Mouse (Mus musculus): ENCODE measurements around the gene Usp40. TPM values are rescaled to one million over a fixed set of nuclear protein-coding genes. Genes with fewer than 3 reads are reported as not detected.

Gene Usp40
- polyA plus RNA-seq, 1 experiment from 2014 or later, result 31.4 TPM

- 90% methylated on average over 4 of the region's 4 CpGs for WGBS
- Histone ChIP-seq H3K27ac (ENCODE audit: low read length) (no peak overlapping the region), H3K9me3 (ENCODE audit: control insufficient read depth, low read length) (no peaks in the 10 kb centered on the region), H3K9ac (replicated peaks; ENCODE audit: low read depth, low read length) (no peak overlapping the region), H3K27me3 (replicated peaks; ENCODE audit: control insufficient read depth, insufficient read depth, low read length) (no peaks in the 10 kb centered on the region), H3K36me3 (ENCODE audit: control insufficient read depth, insufficient read depth) (peaks cover 34% of the 10 kb centered on the region), H3K4me3 (replicated peaks; ENCODE audit: low read length) (no peak overlapping the region), H3K4me2 (ENCODE audit: low read length) (no peak overlapping the region), H3K4me1 (replicated peaks; ENCODE audit: control insufficient read depth, insufficient read depth, low read length) (no peaks in the 10 kb centered on the region)
- ATAC-seq, result no peak
These were observed 48.8 kb downstream of the Usp40 start for GRCm38 (mm10) chr1:87959532-87959931.

GRCm38 (mm10) chr1:87958931-87959330 lies 49.4 kb downstream of the Usp40 start:
- no peaks in the 10 kb centered on the region for H3K27me3 ChIP-seq (replicated peaks; ENCODE audit: control insufficient read depth, insufficient read depth, low read length)
- H3K36me3 ChIP-seq (ENCODE audit: control insufficient read depth, insufficient read depth), result peaks cover 28% of the 10 kb centered on the region
- H3K4me2 ChIP-seq (ENCODE audit: low read length), result no peak overlapping the region
- no peaks in the 10 kb centered on the region for H3K4me1 ChIP-seq (replicated peaks; ENCODE audit: control insufficient read depth, insufficient read depth, low read length)
- no peak overlapping the region for H3K4me3 ChIP-seq (replicated peaks; ENCODE audit: low read length)
- 100% methylated on average over 1 of the region's 1 CpGs for WGBS
- no peak for ATAC-seq
- H3K9ac ChIP-seq (replicated peaks; ENCODE audit: low read depth, low read length), result no peak overlapping the region
- H3K27ac ChIP-seq (ENCODE audit: low read length), result no peak overlapping the region
- H3K9me3 ChIP-seq (ENCODE audit: control insufficient read depth, low read length), result no peaks in the 10 kb centered on the region

DNA sequence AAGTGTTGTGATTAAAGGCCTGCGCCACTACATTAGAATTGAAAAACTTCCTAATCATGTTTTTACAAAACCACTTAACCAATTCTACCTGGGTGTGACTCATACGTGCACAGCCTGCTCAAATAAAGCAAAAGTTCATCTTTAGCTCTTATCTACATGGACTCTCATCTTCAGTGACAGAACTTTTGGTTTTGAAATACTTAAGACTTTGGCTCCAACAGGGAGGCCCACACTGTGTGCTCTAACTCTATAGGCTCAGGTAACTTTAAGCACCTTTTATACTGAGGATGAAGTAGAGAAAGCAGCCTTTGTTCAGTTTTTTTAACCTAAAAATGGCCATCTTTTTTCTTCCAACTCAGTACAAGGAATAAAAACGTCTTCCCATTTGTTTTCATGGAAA lies 55.3 kb downstream of the Usp40 start:
- no peak overlapping the region for H3K9ac ChIP-seq (replicated peaks; ENCODE audit: low read depth, low read length)
- H3K27me3 ChIP-seq (replicated peaks; ENCODE audit: control insufficient read depth, insufficient read depth, low read length), result no peaks in the 10 kb centered on the region
- no peak overlapping the region for H3K4me3 ChIP-seq (replicated peaks; ENCODE audit: low read length)
- H3K27ac ChIP-seq (ENCODE audit: low read length), result no peak overlapping the region
- H3K9me3 ChIP-seq (ENCODE audit: control insufficient read depth, low read length), result no peaks in the 10 kb centered on the region
- 81% methylated on average over 3 of the region's 3 CpGs for WGBS
- peaks cover 44% of the 10 kb centered on the region for H3K36me3 ChIP-seq (ENCODE audit: control insufficient read depth, insufficient read depth)
- H3K4me2 ChIP-seq (ENCODE audit: low read length), result no peak overlapping the region
- no peaks in the 10 kb centered on the region for H3K4me1 ChIP-seq (replicated peaks; ENCODE audit: control insufficient read depth, insufficient read depth, low read length)
- ATAC-seq, result no peak

GRCm38 (mm10) chr1:87951641-87952040 lies 56.7 kb downstream of the Usp40 start:
- ATAC-seq, result no peak
- WGBS, result 86% methylated on average over 3 of the region's 3 CpGs
- no peak overlapping the region for H3K4me3 ChIP-seq (replicated peaks; ENCODE audit: low read length)

GRCm38 (mm10) chr1:87947681-87948091 lies 60.7 kb downstream of the Usp40 start:
- Histone ChIP-seq H3K27ac (ENCODE audit: low read length) (no peak overlapping the region), H3K36me3 (ENCODE audit: control insufficient read depth, insufficient read depth) (peaks cover 51% of the 10 kb centered on the region), H3K4me3 (replicated peaks; ENCODE audit: low read length) (no peak overlapping the region), H3K4me1 (replicated peaks; ENCODE audit: control insufficient read depth, insufficient read depth, low read length) (no peaks in the 10 kb centered on the region), H3K9ac (replicated peaks; ENCODE audit: low read depth, low read length) (no peak overlapping the region), H3K4me2 (ENCODE audit: low read length) (no peak overlapping the region), H3K27me3 (replicated peaks; ENCODE audit: control insufficient read depth, insufficient read depth, low read length) (no peaks in the 10 kb centered on the region), H3K9me3 (ENCODE audit: control insufficient read depth, low read length) (no peaks in the 10 kb centered on the region)
- WGBS, result 92% methylated on average over 6 of the region's 6 CpGs
- no peak for ATAC-seq

More at GRCm38 (mm10) chr1:87951641-87952040, 56.7 kb downstream of the Usp40 start:
- Histone ChIP-seq H3K4me2 (ENCODE audit: low read length) (no peak overlapping the region), H3K9me3 (ENCODE audit: control insufficient read depth, low read length) (no peaks in the 10 kb centered on the region), H3K36me3 (ENCODE audit: control insufficient read depth, insufficient read depth) (peaks cover 44% of the 10 kb centered on the region), H3K27me3 (replicated peaks; ENCODE audit: control insufficient read depth, insufficient read depth, low read length) (no peaks in the 10 kb centered on the region), H3K4me1 (replicated peaks; ENCODE audit: control insufficient read depth, insufficient read depth, low read length) (no peaks in the 10 kb centered on the region), H3K27ac (ENCODE audit: low read length) (no peak overlapping the region), H3K9ac (replicated peaks; ENCODE audit: low read depth, low read length) (no peak overlapping the region)

GRCm38 (mm10) chr1:87941765-87942164 lies 66.6 kb downstream of the Usp40 start:
- no peak for ATAC-seq
- Histone ChIP-seq H3K4me3 (replicated peaks; ENCODE audit: low read length) (no peak overlapping the region), H3K27me3 (replicated peaks; ENCODE audit: control insufficient read depth, insufficient read depth, low read length) (no peaks in the 10 kb centered on the region), H3K36me3 (ENCODE audit: control insufficient read depth, insufficient read depth) (peaks cover 34% of the 10 kb centered on the region), H3K9me3 (ENCODE audit: control insufficient read depth, low read length) (no peaks in the 10 kb centered on the region), H3K4me1 (replicated peaks; ENCODE audit: control insufficient read depth, insufficient read depth, low read length) (no peaks in the 10 kb centered on the region), H3K4me2 (ENCODE audit: low read length) (no peak overlapping the region), H3K9ac (replicated peaks; ENCODE audit: low read depth, low read length) (no peak overlapping the region), H3K27ac (ENCODE audit: low read length) (no peak overlapping the region)
- 90% methylated on average over 1 of the region's 1 CpGs for WGBS

DNA sequence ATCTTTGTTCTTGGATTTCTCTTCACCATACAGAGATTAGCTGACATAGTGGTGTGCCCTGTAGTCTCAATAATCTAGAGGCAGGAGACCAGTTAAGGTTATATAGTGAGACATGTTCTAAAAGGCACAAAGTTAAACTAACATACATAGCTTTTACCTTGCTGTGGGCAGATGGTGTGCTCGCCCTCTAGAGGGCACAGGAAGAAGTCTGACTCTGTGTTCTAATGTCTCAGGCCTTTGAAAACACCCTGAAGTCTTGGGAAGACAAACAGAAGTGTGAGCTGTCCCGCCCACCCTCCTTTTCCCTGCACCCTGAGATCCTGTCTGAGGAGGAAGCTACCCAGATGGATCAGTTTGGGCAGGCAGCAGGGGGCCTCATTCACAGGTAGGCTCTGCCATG lies 71.8 kb downstream of the Usp40 start:
- Histone ChIP-seq H3K4me2 (ENCODE audit: low read length) (no peak overlapping the region), H3K4me3 (replicated peaks; ENCODE audit: low read length) (no peak overlapping the region), H3K4me1 (replicated peaks; ENCODE audit: control insufficient read depth, insufficient read depth, low read length) (no peaks in the 10 kb centered on the region), H3K36me3 (ENCODE audit: control insufficient read depth, insufficient read depth) (peaks cover 16% of the 10 kb centered on the region), H3K9ac (replicated peaks; ENCODE audit: low read depth, low read length) (no peak overlapping the region), H3K27me3 (replicated peaks; ENCODE audit: control insufficient read depth, insufficient read depth, low read length) (no peaks in the 10 kb centered on the region), H3K27ac (ENCODE audit: low read length) (no peak overlapping the region), H3K9me3 (ENCODE audit: control insufficient read depth, low read length) (no peaks in the 10 kb centered on the region)
- 53% methylated on average over 2 of the region's 2 CpGs for WGBS
- ATAC-seq, result no peak

- no peak overlapping the region for H3K9ac ChIP-seq (replicated peaks; ENCODE audit: low read depth, low read length)
- no peaks in the 10 kb centered on the region for H3K27me3 ChIP-seq (replicated peaks; ENCODE audit: control insufficient read depth, insufficient read depth, low read length)
- H3K9me3 ChIP-seq (ENCODE audit: control insufficient read depth, low read length), result no peaks in the 10 kb centered on the region
- WGBS, result 93% methylated on average over 7 of the region's 7 CpGs
- H3K4me3 ChIP-seq (replicated peaks; ENCODE audit: low read length), result no peak overlapping the region
- H3K4me1 ChIP-seq (replicated peaks; ENCODE audit: control insufficient read depth, insufficient read depth, low read length), result no peaks in the 10 kb centered on the region
- no peak for ATAC-seq
- H3K4me2 ChIP-seq (ENCODE audit: low read length), result no peak overlapping the region
- H3K27ac ChIP-seq (ENCODE audit: low read length), result no peak overlapping the region
- peaks cover 12% of the 10 kb centered on the region; the same call in 1 of the 2 replicates for H3K36me3 ChIP-seq (ENCODE audit: control insufficient read depth, insufficient read depth)
These were observed 72.3 kb downstream of the Usp40 start for GRCm38 (mm10) chr1:87936075-87936474.

DNA sequence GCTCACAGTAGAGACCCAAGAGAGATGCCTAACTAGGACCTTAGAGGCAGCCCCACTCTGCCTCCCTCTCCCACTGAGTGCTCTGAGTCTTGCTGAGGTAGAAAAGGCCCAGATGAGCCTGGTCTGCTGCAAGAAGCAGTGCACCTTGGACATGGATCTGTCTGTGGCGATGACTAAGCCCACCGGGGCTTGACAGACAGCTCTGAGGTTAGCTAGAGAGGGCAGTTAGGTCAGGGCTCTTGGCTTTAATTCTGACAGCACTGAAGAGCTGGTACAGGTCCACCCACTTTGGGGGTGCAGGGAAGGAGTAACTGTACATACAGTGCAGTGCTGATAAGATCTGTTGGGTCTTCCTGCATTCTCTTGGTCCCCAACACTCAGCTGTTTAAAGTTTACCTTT lies 72.8 kb downstream of the Usp40 start:
- Histone ChIP-seq H3K4me2 (ENCODE audit: low read length) (no peak overlapping the region), H3K9ac (replicated peaks; ENCODE audit: low read depth, low read length) (no peak overlapping the region), H3K27ac (ENCODE audit: low read length) (no peak overlapping the region), H3K9me3 (ENCODE audit: control insufficient read depth, low read length) (no peaks in the 10 kb centered on the region), H3K27me3 (replicated peaks; ENCODE audit: control insufficient read depth, insufficient read depth, low read length) (no peaks in the 10 kb centered on the region), H3K4me3 (replicated peaks; ENCODE audit: low read length) (no peak overlapping the region), H3K4me1 (replicated peaks; ENCODE audit: control insufficient read depth, insufficient read depth, low read length) (no peaks in the 10 kb centered on the region), H3K36me3 (ENCODE audit: control insufficient read depth, insufficient read depth) (peaks cover 12% of the 10 kb centered on the region; the same call in 1 of the 2 replicates)
- ATAC-seq, result no peak
- 95% methylated on average over 2 of the region's 2 CpGs for WGBS

GRCm38 (mm10) chr1:87935095-87935494 lies 73.3 kb downstream of the Usp40 start:
- H3K4me3 ChIP-seq (replicated peaks; ENCODE audit: low read length), result no peak overlapping the region
- H3K9me3 ChIP-seq (ENCODE audit: control insufficient read depth, low read length), result no peaks in the 10 kb centered on the region
- H3K9ac ChIP-seq (replicated peaks; ENCODE audit: low read depth, low read length), result no peak overlapping the region
- 89% methylated on average over 9 of the region's 9 CpGs for WGBS
- no peaks in the 10 kb centered on the region for H3K27me3 ChIP-seq (replicated peaks; ENCODE audit: control insufficient read depth, insufficient read depth, low read length)
- H3K4me1 ChIP-seq (replicated peaks; ENCODE audit: control insufficient read depth, insufficient read depth, low read length), result no peaks in the 10 kb centered on the region
- peaks cover 12% of the 10 kb centered on the region; the same call in 1 of the 2 replicates for H3K36me3 ChIP-seq (ENCODE audit: control insufficient read depth, insufficient read depth)
- no peak overlapping the region for H3K27ac ChIP-seq (ENCODE audit: low read length)
- ATAC-seq, result no peak
- H3K4me2 ChIP-seq (ENCODE audit: low read length), result no peak overlapping the region
